Mouse (Mus musculus): Measurements from ENCODE around the gene 4933425L06Rik.
A peak's percentile ranks its signal among the peaks of the same experiment; 100 is the strongest.

Gene 4933425L06Rik

GRCm38 (mm10) chr13:105081862-105082261, at the start of gene 4933425L06Rik:
4933425L06Rik (plus strand) TSS chr13:105082122.
- DNase-seq (ENCODE audit: low read depth, low spot score), result no peak

GRCm38 (mm10) chr13:105037816-105038215, 44.1 kb upstream of the 4933425L06Rik start:
- no peak for DNase-seq (ENCODE audit: low read depth, low spot score)

GRCm38 (mm10) chr13:105038334-105038733, 43.6 kb upstream of the 4933425L06Rik start:
- DNase-seq (ENCODE audit: low read depth, low spot score), result no peak

GRCm38 (mm10) chr13:105043882-105044281, 38.0 kb upstream of the 4933425L06Rik start:
- no peak for DNase-seq (ENCODE audit: low read depth, low spot score)

- DNase-seq (ENCODE audit: low read depth, low spot score), result no peak
These were observed 34.5 kb upstream of the 4933425L06Rik start for GRCm38 (mm10) chr13:105047377-105047776.

GRCm38 (mm10) chr13:105048662-105049061, 33.3 kb upstream of the 4933425L06Rik start:
- DNase-seq (ENCODE audit: low read depth, low spot score), result no peak

GRCm38 (mm10) chr13:105051432-105051831, 30.5 kb upstream of the 4933425L06Rik start:
- no peak for DNase-seq (ENCODE audit: low read depth, low spot score)

GRCm38 (mm10) chr13:105053618-105054017, 28.3 kb upstream of the 4933425L06Rik start:
- no peak for DNase-seq (ENCODE audit: low read depth, low spot score)

GRCm38 (mm10) chr13:105054181-105054940, 27.6 kb upstream of the 4933425L06Rik start, which contains the start of gene Rgs7bp:
Rgs7bp (minus strand) TSS chr13:105054930.
- peak; percentile 15 for DNase-seq (ENCODE audit: low read depth, low spot score)

- DNase-seq (ENCODE audit: low read depth, low spot score), result no peak
These were observed 27.0 kb upstream of the 4933425L06Rik start for GRCm38 (mm10) chr13:105054941-105055309.

GRCm38 (mm10) chr13:105055374-105055773, 26.5 kb upstream of the 4933425L06Rik start:
- DNase-seq (ENCODE audit: low read depth, low spot score), result peak; percentile 30

GRCm38 (mm10) chr13:105066119-105066518, 15.8 kb upstream of the 4933425L06Rik start:
- no peak for DNase-seq (ENCODE audit: low read depth, low spot score)

- no peak for DNase-seq (ENCODE audit: low read depth, low spot score)
These were observed 14.8 kb upstream of the 4933425L06Rik start for GRCm38 (mm10) chr13:105066890-105067845.

- DNase-seq (ENCODE audit: low read depth, low spot score), result no peak
These were observed 7.4 kb downstream of the 4933425L06Rik start for GRCm38 (mm10) chr13:105089276-105089675.

GRCm38 (mm10) chr13:105096316-105096715, 14.4 kb downstream of the 4933425L06Rik start:
- no peak for DNase-seq (ENCODE audit: low read depth, low spot score)

GRCm38 (mm10) chr13:105100705-105101104, 18.8 kb downstream of the 4933425L06Rik start:
- DNase-seq (ENCODE audit: low read depth, low spot score), result no peak

- DNase-seq (ENCODE audit: low read depth, low spot score), result no peak
These were observed 22.5 kb downstream of the 4933425L06Rik start for GRCm38 (mm10) chr13:105104385-105104784.

GRCm38 (mm10) chr13:105111599-105111998, 29.7 kb downstream of the 4933425L06Rik start:
- DNase-seq (ENCODE audit: low read depth, low spot score), result no peak

GRCm38 (mm10) chr13:105121617-105122016, 39.7 kb downstream of the 4933425L06Rik start:
- DNase-seq (ENCODE audit: low read depth, low spot score), result no peak

- DNase-seq (ENCODE audit: low read depth, low spot score), result no peak
These were observed 40.2 kb downstream of the 4933425L06Rik start for GRCm38 (mm10) chr13:105122092-105122491.

GRCm38 (mm10) chr13:105130080-105130479, 48.2 kb downstream of the 4933425L06Rik start:
- no peak for DNase-seq (ENCODE audit: low read depth, low spot score)

- DNase-seq (ENCODE audit: low read depth, low spot score), result no peak
These were observed 50.4 kb downstream of the 4933425L06Rik start for GRCm38 (mm10) chr13:105132370-105132769.

All from skeletal muscle tissue, adult 2 months (tissue).